Mouse (Mus musculus): Measurements from ENCODE around the gene Il18rap. TPM values are rescaled to one million over a fixed set of nuclear protein-coding genes. Genes with fewer than 3 reads are reported as not detected.
A peak's percentile ranks its signal among the peaks of the same experiment; 100 is the strongest.

Gene Il18rap
- total and polyA plus RNA-seq, 3 experiments = 1.1 to 3.0 (median 2.5) TPM

- no peak overlapping the region for H3K27ac ChIP-seq (ENCODE audit: insufficient read depth, low read depth)
- TF ChIP-seq ZKSCAN1 (IDR thresholded peaks at IDR 0.05; ENCODE audit: borderline replicate concordance, low read depth, low read length) = no peak
- TF ChIP-seq ZNF384 (IDR thresholded peaks at IDR 0.05; ENCODE audit: low read depth, low read length) = peak; percentile 30; the same call in 1 of the 2 replicates
- no peak for TF ChIP-seq E2F4 (IDR thresholded peaks at IDR 0.05; ENCODE audit: insufficient replicate concordance, low read depth, low read length)
- TF ChIP-seq JUN (IDR thresholded peaks at IDR 0.05; ENCODE audit: insufficient read depth, low read depth, low read length) = peak; percentile 56; the same call in 1 of the 2 replicates
- TF ChIP-seq SIN3A (IDR thresholded peaks at IDR 0.05; ENCODE audit: low read length) = no peak
- TF ChIP-seq IRF4 (IDR thresholded peaks at IDR 0.05; ENCODE audit: low read depth, low read length) = 0 out of 2 replicates have a peak, but pooled peaks have one; percentile 13
- H3K36me3 ChIP-seq (replicated peaks in 1 of 2; ENCODE audit: control insufficient read depth in 1 of 2, insufficient read depth in 1 of 2, low read length in 1 of 2) = no peaks in the 10 kb centered on the region
- H3K79me2 ChIP-seq (replicated peaks; ENCODE audit: control insufficient read depth, extremely low read depth, insufficient read depth, poor library complexity, severe bottlenecking) = no peaks in the 10 kb centered on the region
- no peak overlapping the region for H3K4me3 ChIP-seq (replicated peaks in 1 of 3; ENCODE audit: low read depth in 2 of 3, low read length in 2 of 3, poor library complexity in 1 of 3)
- H3K9me3 ChIP-seq (replicated peaks; ENCODE audit: low read length) = no peaks in the 10 kb centered on the region
- no peak for DNase-seq (ENCODE audit: extremely low read depth)
- dilution Hi-C loops (cut with MboI; ENCODE audit: extremely low pct_ligation_motif_present, extremely low pct_unique_long_range_greater_than_20kb, low sequenced_read_pairs) = no loop called here
- H3K4me1 ChIP-seq (ENCODE audit: control insufficient read depth in 1 of 2, insufficient read depth in 2 of 2) = peaks cover 0 to 47% of the 10 kb centered on the region in 2 experiments; a peak in 2 of 4 replicates
- no peaks in the 10 kb centered on the region for H3K27me3 ChIP-seq (replicated peaks)
- no peak overlapping the region for H3K4me2 ChIP-seq (ENCODE audit: insufficient read depth, low read depth, poor library complexity, severe bottlenecking)
- in situ Hi-C loops (cut with MboI; ENCODE audit: low pct_ligation_motif_present, low pct_unique_long_range_greater_than_20kb, low sequenced_read_pairs) = no loop called here
- no peak overlapping the region for H3K9ac ChIP-seq (ENCODE audit: insufficient read depth, low read depth)
Measured at GRCm38 (mm10) chr1:40475697-40476096, 39.5 kb upstream of the Il18rap start.

- Histone ChIP-seq H3K9ac (ENCODE audit: insufficient read depth, low read depth) (no peak overlapping the region), H3K79me2 (replicated peaks; ENCODE audit: control insufficient read depth, extremely low read depth, insufficient read depth, poor library complexity, severe bottlenecking) (no peaks in the 10 kb centered on the region), H3K9me3 (replicated peaks; ENCODE audit: low read length) (no peaks in the 10 kb centered on the region), H3K27ac (ENCODE audit: insufficient read depth, low read depth) (no peak overlapping the region), H3K4me1 (ENCODE audit: control insufficient read depth in 1 of 2, insufficient read depth in 2 of 2) (peaks cover 0 to 47% of the 10 kb centered on the region in 2 experiments; a peak in 2 of 4 replicates), H3K4me3 (replicated peaks in 1 of 3; ENCODE audit: low read depth in 2 of 3, low read length in 2 of 3, poor library complexity in 1 of 3) (no peak overlapping the region), H3K36me3 (replicated peaks in 1 of 2; ENCODE audit: control insufficient read depth in 1 of 2, insufficient read depth in 1 of 2, low read length in 1 of 2) (no peaks in the 10 kb centered on the region), H3K4me2 (ENCODE audit: insufficient read depth, low read depth, poor library complexity, severe bottlenecking) (no peak overlapping the region), H3K27me3 (replicated peaks) (no peaks in the 10 kb centered on the region)
- in situ Hi-C loops (cut with MboI; ENCODE audit: low pct_ligation_motif_present, low pct_unique_long_range_greater_than_20kb, low sequenced_read_pairs) (no loop called here), dilution Hi-C loops (cut with MboI; ENCODE audit: extremely low pct_ligation_motif_present, extremely low pct_unique_long_range_greater_than_20kb, low sequenced_read_pairs) (no loop called here)
- DNase-seq (ENCODE audit: extremely low read depth) = no peak
- TF ChIP-seq NRF1 (IDR thresholded peaks at IDR 0.05; ENCODE audit: low read depth, low read length) (no peak), RCOR1 (conservative IDR thresholded peaks at IDR 0.05; ENCODE audit: low read depth, low read length) (no peak), BHLHE40 (IDR thresholded peaks at IDR 0.05; ENCODE audit: low read depth, low read length) (no peak), MXI1 (IDR thresholded peaks at IDR 0.05; ENCODE audit: low read depth, low read length) (no peak), ZMIZ1 (IDR thresholded peaks at IDR 0.05; ENCODE audit: low read depth, low read length) (no peak), IRF4 (IDR thresholded peaks at IDR 0.05; ENCODE audit: low read depth, low read length) (no peak), MAX (IDR thresholded peaks at IDR 0.05; ENCODE audit: low read length) (no peak), PAX5 (IDR thresholded peaks at IDR 0.05; ENCODE audit: low read length) (no peak), ZNF384 (IDR thresholded peaks at IDR 0.05; ENCODE audit: low read depth, low read length) (no peak), USF2 (conservative IDR thresholded peaks at IDR 0.05; ENCODE audit: low read depth, low read length) (no peak), ZC3H11A (IDR thresholded peaks at IDR 0.05; ENCODE audit: low read depth, low read length) (no peak)
Measured at GRCm38 (mm10) chr1:40476756-40477155, 38.4 kb upstream of the Il18rap start.
